Mouse (Mus musculus): ENCODE data around the gene Smarcal1. TPM values are rescaled to one million over a fixed set of nuclear protein-coding genes. Genes with fewer than 3 reads are reported as not detected.

Smarcal1 gene
- polyA plus RNA-seq (2015; fragmentation: Nextera tagmentation; extraction: Ambion mirVana): 5.9 and 8.0 TPM in 2 replicates

DNA sequence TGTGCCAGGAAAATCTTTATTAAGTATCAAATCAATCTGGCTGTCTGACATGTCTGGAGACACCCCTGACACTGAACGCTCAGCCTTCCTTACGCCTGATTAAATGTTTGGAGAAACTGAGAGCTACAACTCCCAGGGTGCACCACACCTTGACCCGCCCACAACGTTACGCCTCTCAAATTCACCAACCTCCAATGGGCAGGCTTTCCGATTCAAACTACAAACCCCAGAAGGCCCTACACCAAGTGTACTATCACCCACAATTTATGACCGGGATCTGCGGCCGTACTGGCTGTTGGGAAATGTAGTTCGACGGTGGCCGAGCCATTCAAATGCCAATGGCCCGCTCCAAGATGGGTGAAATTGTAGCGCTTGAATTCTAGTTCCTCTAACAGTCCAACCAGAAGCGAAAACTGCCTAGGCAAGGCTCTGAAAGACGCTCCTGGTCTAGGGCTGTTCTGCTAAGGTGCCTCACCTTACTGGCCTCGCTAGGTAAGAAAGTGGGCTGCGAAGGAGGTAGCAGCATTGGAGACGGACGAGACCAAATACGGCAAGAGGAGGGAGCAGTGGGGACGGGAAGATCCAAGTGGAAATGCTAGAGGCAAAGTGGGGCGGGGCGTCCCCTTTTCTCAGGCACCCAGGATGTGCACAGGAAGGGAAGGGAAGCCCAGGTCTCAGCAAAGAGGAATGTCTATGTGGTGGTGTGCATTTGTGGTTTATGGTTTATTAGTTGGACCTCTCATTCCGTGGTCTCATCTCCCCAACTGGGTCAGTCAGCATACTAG lies at the start of gene Smarcal1:
TSS of gene Smarcal1 (plus strand) at position 305 of the 785 bp plus-strand sequence.

DNA sequence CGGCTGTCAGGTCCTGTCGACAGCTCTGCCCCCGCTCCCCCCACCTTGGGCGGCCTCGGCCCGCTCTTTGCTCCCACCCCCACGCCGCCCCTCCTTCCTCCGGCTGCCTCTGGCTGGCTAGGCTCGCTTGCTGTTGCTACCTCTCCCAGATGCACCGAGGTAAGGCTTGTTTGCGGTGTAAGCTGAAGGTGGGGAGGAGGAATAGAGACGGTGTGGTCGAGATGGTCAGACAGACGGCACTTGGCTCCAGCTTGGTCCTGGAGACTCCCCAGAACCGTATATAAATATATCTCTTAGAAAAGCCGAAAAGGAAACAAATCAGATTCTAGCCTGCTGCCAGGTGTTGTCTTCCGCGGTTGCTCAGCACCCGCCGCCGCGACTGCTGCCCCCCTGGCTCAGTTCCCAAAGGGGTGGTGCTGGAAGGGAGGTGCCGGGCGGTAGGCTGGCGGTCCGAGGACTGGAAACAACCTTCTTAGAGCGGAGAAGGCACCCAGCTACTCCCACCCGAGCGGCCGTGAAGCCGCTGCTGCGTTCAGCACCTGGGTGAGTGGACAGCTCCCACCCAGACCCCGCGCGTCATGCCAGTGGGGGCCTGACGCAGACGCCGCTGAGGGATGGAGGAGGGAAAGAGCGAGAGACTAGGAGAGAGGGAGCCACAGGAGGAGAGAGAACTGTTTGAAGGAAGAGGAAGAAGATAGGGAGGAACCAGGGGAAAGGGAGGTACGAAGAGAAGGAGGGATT lies 46.3 kb upstream of the Smarcal1 start, which contains the start of gene March4:
TSS of gene March4 (minus strand) at position 320 of the 741 bp plus-strand sequence.

Other genes starting within 250 kb of the Smarcal1 start
- gene March4, start 46.3 kb upstream of the Smarcal1 start, polyA plus RNA-seq (2015; fragmentation: Nextera tagmentation; extraction: Ambion mirVana): 0.02 TPM in 1 of 2 replicates, not detected in the other
- not detected in 2 replicates for gene Ankar, start 117.3 kb downstream of the Smarcal1 start, polyA plus RNA-seq (2015; fragmentation: Nextera tagmentation; extraction: Ambion mirVana)
- 2,091 and 2,158 TPM in 2 replicates for gene Rpl37a, start 128.0 kb downstream of the Smarcal1 start, polyA plus RNA-seq (2015; fragmentation: Nextera tagmentation; extraction: Ambion mirVana)
- 25.3 and 29.3 TPM in 2 replicates for gene Igfbp2, start 241.3 kb downstream of the Smarcal1 start, polyA plus RNA-seq (2015; fragmentation: Nextera tagmentation; extraction: Ambion mirVana)

Data from spleen, postnatal 0 days (tissue).